Mouse (Mus musculus) lung, adult 2 months (tissue): ENCODE measurements around the gene Zic5.

Source experiments
- CTCF ChIP-seq: fragments of 200-500 bp; IDR thresholded peaks from 2 replicates; pipeline ENCODE4 v1.5.1; 2011; ENCODE audit warnings: mild to moderate bottlenecking, low read length, control low read depth; ENCODE audit not compliant: insufficient read depth
- POLR2A ChIP-seq: fragments of 200-500 bp; IDR thresholded peaks from 2 replicates; pipeline ENCODE4 v1.6.1; 2011; ENCODE audit warnings: low read depth, mild to moderate bottlenecking, control low read depth, low read length, borderline replicate concordance; ENCODE audit errors: extremely low read depth

DNA sequence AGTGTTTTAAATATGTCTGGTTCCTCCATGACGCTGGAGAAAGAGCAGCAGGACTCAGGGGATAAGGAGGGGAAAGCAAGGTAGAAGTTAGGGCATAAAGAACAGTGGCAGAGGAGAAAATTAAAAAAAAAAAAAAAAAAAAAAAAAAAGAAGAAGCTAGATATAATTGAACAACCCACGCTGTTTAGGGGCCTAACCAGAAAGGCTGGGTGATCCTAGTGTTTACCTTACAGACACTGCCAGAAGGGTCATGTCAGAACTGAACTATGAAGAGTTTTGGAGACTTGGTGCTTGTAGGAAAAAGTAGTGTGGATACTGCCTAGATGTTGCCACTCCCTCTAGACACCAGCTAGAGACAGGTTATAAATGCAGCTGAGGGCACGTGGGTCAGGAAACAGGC is 4.0 kb downstream of the Zic5 start:
- TF ChIP-seq CTCF (no peak), POLR2A (no peak)
